Mouse (Mus musculus) layer of hippocampus, adult 2 months (tissue): ENCODE measurements around the gene Fry. TPM values are rescaled to one million over a fixed set of nuclear protein-coding genes. Genes with fewer than 3 reads are reported as not detected.
A peak's percentile ranks its signal among the peaks of the same experiment; 100 is the strongest.

ENCODE experiments used
- DNase-seq, 2 experiments: peaks; one replicate each; pipeline ENCODE4 v3.0.0; 2022; ENCODE audit warnings: low spot score in 2 of 2
- H3K27ac ChIP-seq: fragments of 200-600 bp; 2 replicates; pipeline ENCODE4 v1.8.1; 2022
- H3K4me3 ChIP-seq: fragments of 200-600 bp; 2 replicates; pipeline ENCODE4 v1.8.1; 2022; ENCODE audit warnings: mild to moderate bottlenecking
- CTCF ChIP-seq: fragments of 200-600 bp; conservative IDR thresholded peaks from 2 replicates; pipeline ENCODE4 v1.8.1; 2022; ENCODE audit warnings: antibody characterized with exemption, mild to moderate bottlenecking, moderate library complexity
- total RNA-seq, 2 experiments: library from RNA; stranded (reverse); gene quantifications; 2 replicates each; pipeline ENCODE4 v1.2.3; 2021

Gene Fry
- total RNA-seq, 2 experiments from 2014 or later = 215 to 246 TPM

DNA sequence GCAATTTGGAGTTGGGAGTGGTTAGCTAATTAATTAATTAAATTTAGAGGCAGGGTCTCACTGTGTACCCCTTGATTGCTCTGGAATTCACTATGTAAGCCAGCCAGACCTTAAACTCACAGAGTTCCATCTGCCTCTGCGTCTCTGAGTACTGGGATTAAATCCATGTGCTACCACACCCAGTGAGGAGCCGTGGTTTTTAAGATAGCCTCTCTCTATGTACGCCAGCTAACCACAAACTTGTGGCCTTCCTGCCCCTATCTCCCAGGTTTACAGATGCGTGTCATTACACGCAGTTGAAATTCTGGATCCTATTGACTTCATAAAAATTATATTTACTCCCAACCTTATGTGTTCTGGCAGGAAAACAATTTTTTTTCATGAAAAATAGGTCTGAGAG is 43.5 kb downstream of the Fry start:
- no peak for TF ChIP-seq CTCF
- no peak for DNase-seq

DNA sequence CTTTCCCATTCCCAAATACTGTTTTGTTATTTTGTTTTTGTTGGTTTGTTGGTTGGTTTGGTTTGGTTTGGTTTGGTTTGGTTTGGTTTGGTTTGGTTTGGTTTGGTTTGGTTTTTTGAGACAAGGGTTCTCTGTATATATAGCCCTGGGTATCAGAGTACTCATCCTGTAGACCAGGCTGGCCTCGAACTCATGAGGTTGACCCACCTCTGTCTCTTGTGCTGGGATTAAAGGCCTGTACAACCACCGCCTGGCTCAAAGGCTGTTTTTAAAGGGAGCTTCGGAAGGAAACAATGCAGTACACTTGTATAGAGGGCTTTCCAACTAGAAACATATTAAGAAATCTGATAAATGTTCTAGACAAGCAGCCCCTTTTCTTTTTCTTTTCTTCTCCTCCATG is 46.2 kb downstream of the Fry start:
- no peak for DNase-seq
- Histone ChIP-seq H3K4me3 (no peak overlapping the region), H3K27ac (peak overlapping the region; percentile 75)
- no peak for TF ChIP-seq CTCF

More for the DNA sequence above, 43.5 kb downstream of the Fry start:
- Histone ChIP-seq H3K4me3 (no peak overlapping the region), H3K27ac (peak overlapping the region; percentile 87)

DNA sequence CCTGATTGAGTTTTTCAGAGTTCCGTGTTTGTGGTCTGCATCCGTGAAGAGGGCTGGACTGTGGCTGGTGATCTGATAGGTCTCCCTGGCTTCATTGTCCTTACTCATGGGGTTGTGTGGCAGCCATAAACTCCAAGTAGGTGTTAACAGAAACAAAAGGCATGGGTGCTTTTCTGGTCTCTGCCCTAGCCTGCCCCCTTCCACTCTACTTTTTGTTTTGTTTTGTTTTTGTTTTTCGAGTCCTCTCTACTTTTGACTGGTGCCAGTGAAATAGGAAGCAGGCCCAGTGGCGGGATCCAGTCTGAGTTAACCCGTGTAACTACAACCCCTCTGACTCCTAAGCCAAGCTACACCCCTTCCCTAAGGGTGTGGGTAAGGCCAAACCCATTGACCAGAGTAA is 48.4 kb downstream of the Fry start:
- H3K27ac ChIP-seq = peak overlapping the region; percentile 86
- no peak for TF ChIP-seq CTCF
- no peak for DNase-seq
- H3K4me3 ChIP-seq = no peak overlapping the region

DNA sequence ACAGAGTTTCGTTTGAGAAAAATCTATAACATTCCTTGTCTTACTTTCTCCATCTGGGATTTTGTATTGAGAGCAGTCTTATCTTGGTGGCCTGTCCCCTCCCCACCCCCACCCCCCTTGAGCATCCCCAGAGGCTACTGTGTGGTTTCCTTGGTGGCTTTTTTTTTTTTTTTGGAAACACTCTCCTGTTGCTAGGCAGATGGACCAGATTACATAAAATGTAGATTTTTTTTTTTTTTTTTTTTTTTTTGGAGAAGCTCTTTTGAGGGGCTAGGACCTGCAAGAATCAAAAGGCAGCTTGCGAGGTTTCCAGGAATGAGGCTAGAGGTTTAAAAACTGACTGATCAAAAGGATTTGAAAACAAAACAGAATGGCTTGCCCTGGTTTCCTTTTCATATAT is 48.8 kb downstream of the Fry start:
- Histone ChIP-seq H3K4me3 (no peak overlapping the region), H3K27ac (peak overlapping the region; percentile 86)
- DNase-seq = no peak
- TF ChIP-seq CTCF = no peak

DNA sequence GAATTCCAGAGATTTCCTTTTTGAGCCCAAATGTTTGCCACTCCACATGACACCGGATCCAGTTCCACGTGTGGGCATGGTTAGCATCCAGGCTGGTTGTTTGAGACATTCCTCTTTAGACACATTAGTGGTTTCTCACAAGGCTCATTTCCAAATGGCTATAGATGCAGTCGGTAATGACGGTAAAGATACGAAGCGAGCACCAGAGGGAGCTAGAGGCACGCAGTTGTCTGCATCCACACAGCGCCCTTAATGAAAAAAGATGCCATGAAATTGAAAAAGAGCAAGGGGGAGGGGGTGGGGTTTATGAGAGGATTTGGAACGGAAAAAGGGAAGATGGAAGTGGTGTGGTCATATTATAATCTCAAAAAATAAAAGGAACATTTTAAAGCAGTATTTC is 50.3 kb downstream of the Fry start:
- Histone ChIP-seq H3K27ac (peak overlapping the region; percentile 86), H3K4me3 (no peak overlapping the region)
- peak; percentile 74 to 77 for DNase-seq
- peak; percentile 85 for TF ChIP-seq CTCF

DNA sequence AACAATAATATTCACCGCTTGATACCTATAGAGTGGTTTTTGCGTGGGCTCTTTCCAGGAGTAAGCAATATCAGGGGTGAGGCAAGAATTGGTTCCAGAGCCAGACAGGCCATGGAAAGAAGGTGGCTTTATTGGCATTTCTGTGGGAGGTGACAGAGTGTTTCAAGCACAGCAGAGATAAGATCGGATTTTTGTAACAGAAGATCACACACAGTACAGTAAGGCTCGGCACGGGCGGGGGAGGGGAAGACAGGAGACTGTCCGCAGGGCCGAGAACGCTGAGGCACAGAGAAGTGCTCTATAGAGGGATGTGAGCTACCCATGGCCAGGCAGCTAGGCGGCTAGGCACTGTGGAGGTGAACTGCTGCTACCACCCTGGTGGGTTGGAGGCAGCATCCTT is 53.1 kb downstream of the Fry start:
- no peak for DNase-seq
- no peak overlapping the region for H3K4me3 ChIP-seq
- TF ChIP-seq CTCF = no peak
- H3K27ac ChIP-seq = no peak overlapping the region

DNA sequence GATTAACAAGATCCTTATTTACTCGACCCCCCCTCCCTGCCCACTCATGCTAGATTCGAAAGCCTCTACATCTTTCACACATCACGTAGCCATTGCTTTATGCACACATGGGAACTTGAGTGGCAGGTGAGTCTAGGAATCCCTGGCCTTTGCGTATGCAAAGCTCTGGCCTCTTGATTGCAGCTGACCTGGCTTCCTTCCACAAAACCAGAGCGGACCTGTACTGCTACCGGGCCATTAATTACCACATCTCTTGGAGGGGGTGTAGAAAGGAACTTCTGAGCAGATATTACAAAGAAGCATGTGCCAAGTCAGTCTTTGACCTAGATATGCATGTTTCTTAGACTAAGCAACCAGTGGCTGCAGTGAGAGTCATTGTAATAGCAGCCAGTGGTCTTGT is 55.4 kb downstream of the Fry start:
- TF ChIP-seq CTCF = no peak
- H3K27ac ChIP-seq = no peak overlapping the region
- no peak overlapping the region for H3K4me3 ChIP-seq
- DNase-seq = no peak

DNA sequence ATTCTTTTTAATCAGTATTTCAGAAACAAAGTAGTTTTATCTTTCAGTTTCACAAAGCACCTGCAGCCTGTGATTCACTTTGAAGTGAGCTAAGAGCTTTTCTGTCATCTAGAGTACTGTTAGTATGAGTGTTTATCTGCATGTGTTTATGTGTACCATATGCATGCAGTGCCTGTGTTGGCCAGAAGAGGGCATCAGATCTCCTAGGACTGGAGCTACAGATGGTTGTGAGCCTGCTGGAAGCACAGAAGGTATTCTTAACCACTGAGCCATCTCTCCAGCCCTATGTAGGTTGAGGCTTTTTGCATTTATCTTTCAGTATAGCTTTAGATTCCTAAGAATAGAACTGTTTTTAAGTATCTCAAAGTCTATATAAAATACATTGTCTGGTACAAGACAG is 56.5 kb downstream of the Fry start:
- no peak for DNase-seq
- H3K4me3 ChIP-seq = no peak overlapping the region
- H3K27ac ChIP-seq = no peak overlapping the region
- peak; percentile 39 for TF ChIP-seq CTCF

DNA sequence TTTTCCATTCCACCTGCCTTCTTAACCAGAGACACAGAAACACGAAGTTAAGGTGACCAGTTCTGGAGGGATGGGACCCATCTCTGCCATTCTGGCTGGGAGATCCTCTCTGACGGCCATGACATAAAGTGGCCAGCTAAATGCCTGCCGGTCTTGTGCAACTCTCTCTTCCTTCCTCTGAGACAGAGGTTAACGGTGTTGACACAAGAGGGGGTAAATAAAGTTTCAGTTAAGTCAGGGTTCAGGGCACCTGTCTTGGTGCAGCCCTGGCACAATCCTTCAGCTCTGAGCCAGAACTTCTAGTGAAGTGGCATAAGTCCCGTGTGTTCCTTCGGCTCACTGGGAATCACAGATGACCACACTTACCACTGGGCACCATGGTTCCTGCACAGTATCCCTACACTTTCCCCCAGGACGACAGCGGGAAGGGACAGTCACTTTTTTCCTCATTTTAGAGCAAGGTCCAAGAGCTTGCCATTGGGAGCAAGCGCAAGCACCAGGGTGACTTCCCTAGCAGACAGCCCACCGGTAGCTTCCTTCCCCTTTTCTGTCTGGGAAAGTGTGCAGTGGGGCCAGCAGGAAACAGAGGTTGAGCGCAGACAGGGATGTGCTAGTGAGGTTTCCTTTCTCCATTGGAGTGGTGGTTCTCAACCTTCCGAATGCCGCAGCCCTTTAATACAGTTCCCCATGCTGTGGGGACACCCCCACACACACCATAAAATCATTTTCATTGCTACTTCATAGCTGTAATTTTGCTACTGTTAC is 58.0 kb downstream of the Fry start:
- Histone ChIP-seq H3K4me3 (no peak overlapping the region), H3K27ac (no peak overlapping the region)
- no peak for DNase-seq
- no peak for TF ChIP-seq CTCF

DNA sequence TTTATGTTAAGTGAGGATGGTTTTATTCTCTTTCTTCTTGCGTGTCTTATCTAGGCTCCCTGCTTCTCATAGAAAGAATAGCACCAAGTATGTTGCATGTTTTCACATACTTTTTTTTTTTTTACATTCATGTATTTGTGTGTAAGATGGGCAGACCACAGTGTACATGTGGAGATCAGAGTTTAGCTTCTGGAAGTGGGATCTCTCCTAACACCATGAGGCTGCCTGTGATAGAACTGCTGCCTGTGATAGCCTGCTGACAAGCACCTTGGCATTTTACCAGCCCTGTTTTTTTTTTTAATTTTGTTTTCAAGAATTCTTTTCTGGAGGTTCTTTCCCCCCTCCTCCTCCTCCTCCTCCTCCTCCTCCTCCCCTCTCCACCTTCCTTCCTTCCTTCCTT is 59.3 kb downstream of the Fry start:
- H3K4me3 ChIP-seq = no peak overlapping the region
- TF ChIP-seq CTCF = no peak
- DNase-seq = no peak
- H3K27ac ChIP-seq = no peak overlapping the region

DNA sequence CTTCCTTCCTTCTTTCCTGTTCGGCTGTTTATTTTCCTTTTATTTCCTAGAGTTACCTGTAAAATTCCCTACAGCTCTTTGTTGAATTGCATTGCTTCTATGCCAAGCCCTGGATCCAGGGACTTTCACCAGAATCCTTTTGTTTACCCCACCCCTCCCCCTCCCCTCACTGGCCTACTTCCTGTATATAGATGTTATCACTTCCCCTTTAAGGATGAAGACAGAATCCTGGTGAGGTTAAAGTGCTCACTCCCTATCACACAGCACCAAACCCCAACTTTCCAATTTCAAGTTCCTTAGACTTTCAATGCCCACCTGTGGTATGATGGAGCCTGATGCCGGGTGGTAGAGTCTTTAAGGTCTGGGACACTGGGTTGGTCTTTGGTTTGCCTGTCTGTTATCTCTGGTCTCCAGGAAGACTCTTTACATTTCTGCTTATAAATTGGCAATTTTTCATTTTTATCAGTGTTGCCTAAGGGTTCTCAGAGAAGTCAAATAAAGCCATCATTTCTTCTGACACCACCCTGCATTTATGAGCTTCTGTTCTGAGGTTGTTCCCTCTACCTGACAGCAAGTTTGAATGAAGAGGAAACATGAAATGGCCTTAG is 59.9 kb downstream of the Fry start:
- no peak overlapping the region for H3K4me3 ChIP-seq
- no peak for DNase-seq
- no peak for TF ChIP-seq CTCF
- H3K27ac ChIP-seq = no peak overlapping the region

DNA sequence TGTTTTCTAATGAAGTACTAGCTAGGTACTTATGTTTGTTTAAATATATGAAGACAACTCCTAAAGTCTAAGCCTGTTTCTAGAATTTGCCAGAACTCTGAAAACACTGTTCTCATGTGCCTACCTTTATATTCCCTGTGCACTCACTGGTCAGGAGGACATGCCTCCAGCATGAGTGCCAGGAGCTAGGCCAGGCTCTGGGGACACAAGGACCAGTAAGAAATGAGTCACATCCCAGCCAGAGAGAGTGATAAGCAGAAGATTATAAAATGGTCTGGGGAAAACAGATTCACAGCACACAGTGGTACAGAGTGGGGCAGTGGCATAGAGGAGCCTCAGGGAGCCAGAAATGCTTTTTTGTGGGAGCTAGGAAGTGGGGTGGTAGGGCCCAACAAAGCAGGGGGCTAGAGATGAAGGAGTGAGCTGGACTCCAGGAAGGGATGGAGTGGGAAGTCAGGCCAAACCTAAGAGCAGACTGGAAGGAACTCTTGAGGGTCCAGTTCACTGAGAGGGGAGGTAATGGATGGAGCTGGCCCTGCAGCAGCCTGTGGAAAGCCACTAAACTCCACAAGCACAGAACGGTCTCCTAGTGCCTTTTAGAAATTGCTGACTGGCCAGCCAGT is 62.7 kb downstream of the Fry start:
- no peak for TF ChIP-seq CTCF
- Histone ChIP-seq H3K27ac (0 out of 2 replicates have a peak overlapping the region, but pooled peaks have one; percentile 2), H3K4me3 (no peak overlapping the region)
- DNase-seq = no peak

DNA sequence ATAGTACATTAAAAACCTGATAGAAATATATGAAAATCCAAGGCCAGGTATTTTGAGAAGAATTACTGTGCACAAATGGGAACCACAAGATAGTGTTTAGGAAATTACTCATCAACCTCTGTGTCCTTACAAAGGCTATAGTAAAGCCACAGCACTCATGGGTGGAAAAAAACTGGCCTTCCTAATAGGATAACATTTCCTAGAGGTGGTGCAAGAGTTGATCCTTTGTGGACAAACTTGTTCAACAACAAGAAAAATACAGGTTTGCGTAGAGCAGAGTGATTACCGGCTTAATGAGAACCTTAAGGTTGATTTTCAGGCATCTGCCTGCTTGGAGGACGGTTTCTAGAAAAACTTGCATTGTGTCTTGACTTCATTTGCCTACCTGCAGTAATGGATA is 66.5 kb downstream of the Fry start:
- TF ChIP-seq CTCF = no peak
- no peak overlapping the region for H3K4me3 ChIP-seq
- no peak for DNase-seq
- no peak overlapping the region for H3K27ac ChIP-seq

DNA sequence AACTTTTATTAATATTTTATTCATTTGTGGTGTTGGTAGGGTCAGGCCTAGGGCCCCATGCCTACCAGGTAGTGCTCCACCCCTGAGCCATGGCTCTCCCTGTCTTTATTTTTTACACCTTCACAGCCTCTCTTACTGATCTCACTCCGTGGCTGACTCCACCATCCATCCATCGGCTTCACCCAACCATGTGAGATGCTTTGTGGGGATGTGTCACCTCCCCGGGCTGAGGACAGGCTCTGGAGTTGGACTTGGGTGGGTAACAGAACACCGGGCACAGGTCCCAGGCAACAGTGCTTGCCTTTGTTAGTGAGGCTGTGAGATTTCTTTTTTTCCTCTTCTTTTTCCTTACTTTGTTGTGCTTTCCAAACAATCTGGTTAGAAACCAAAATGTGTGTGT is 67.7 kb downstream of the Fry start:
- no peak overlapping the region for H3K27ac ChIP-seq
- TF ChIP-seq CTCF = no peak
- H3K4me3 ChIP-seq = no peak overlapping the region
- no peak for DNase-seq
